Mouse (Mus musculus): ENCODE measurements around the gene Tmem170. TPM values are rescaled to one million over a fixed set of nuclear protein-coding genes. Genes with fewer than 3 reads are reported as not detected.

The Tmem170 gene
- 2.4 and 2.8 TPM in 2 replicates for polyA plus RNA-seq (2012; rRNA removed)

GRCm38 (mm10) chr8:111876355-111876948 lies at the start of gene Tmem170:
TSS of gene Tmem170 (minus strand) at chr8:111876750.

GRCm38 (mm10) chr8:111909621-111910450 lies 33.3 kb upstream of the Tmem170 start, which contains the start of gene Chst5:
TSS of gene Chst5 (minus strand) at chr8:111910447.

DNA sequence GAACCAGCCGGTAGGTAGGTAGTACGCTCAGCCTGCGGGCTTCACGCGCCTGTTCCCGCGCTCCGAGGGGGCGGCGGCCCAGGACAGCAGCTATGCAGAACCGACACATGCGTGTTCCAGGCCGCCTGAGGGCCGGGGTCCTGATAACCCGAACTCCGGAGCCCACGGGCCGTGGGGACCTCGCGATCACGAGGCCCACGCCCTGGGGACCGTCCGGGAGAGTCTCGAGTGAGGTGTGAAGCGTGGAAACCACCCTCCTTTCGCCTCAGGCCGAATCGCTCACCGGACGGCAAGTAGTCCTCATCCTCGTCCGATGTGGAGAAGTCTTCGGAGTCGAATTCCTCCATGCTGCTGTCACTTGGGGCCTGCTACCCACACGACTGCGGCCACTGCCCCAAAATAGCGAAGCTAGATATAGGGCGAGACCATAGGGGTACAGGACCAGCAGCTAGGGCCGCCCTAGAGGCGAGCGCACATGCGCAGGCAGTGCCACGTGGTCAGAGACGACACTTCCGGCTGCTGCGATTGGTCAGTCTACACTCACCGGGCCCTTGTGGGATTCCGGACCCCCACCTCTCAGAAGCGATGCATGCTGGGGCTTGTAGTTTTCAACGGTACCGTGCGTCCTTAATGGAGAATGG lies 22.6 kb downstream of the Tmem170 start, which contains the start of gene Cfdp1:
Gene Cfdp1, minus strand, starts transcription at position 431 of the 641 bp plus-strand sequence.

Other genes starting within 250 kb of the Tmem170 start
- gene Ldhd, start 246.4 kb downstream of the Tmem170 start, polyA plus RNA-seq (2012; rRNA removed): 0.13 and 0.15 TPM in 2 replicates
- gene Zfp1, start 233.3 kb downstream of the Tmem170 start, polyA plus RNA-seq (2012; rRNA removed): 3.7 and 4.2 TPM in 2 replicates
- 0.05 and 1.7 TPM in 2 replicates for gene Ctrb1, start 185.7 kb downstream of the Tmem170 start, polyA plus RNA-seq (2012; rRNA removed)
- gene Bcar1, start 132.9 kb downstream of the Tmem170 start, polyA plus RNA-seq (2012; rRNA removed): 5.1 and 5.6 TPM in 2 replicates
- gene Cfdp1, start 22.5 kb downstream of the Tmem170 start, polyA plus RNA-seq (2012; rRNA removed): 60.8 and 65.0 TPM in 2 replicates
- 0.06 TPM in 1 of 2 replicates, not detected in the other for gene Chst5, start 33.7 kb upstream of the Tmem170 start, polyA plus RNA-seq (2012; rRNA removed)
- 1.3 and 1.5 TPM in 2 replicates for gene Tmem231, start 57.1 kb upstream of the Tmem170 start, polyA plus RNA-seq (2012; rRNA removed)
- gene Gabarapl2, start 64.0 kb upstream of the Tmem170 start, polyA plus RNA-seq (2012; rRNA removed): 48.9 and 58.8 TPM in 2 replicates
- 3.2 and 3.5 TPM in 2 replicates for gene Adat1, start 115.6 kb upstream of the Tmem170 start, polyA plus RNA-seq (2012; rRNA removed)
- gene Kars, start 134.6 kb upstream of the Tmem170 start, polyA plus RNA-seq (2012; rRNA removed): 58.6 and 65.9 TPM in 2 replicates
- 4.1 and 4.5 TPM in 2 replicates for gene Terf2ip, start 134.6 kb upstream of the Tmem170 start, polyA plus RNA-seq (2012; rRNA removed)
- gene Gm6793, start 138.3 kb upstream of the Tmem170 start, polyA plus RNA-seq (2012; rRNA removed): 0.15 and 0.19 TPM in 2 replicates